Mouse (Mus musculus) liver (tissue): ENCODE measurements at regions not wholly inside any gene's neighbourhood (a gene's known extent, or its start where the extent isn't known, plus 50 kb on each side); places are given as distances from the start of the nearest gene placed in this dataset.

Source experiments
- DNase-seq: peaks from one replicate; pipeline ENCODE4 v3.0.0-alpha.2; 2020; ENCODE audit warnings: mixed read lengths

GRCm38 (mm10) chr2:72838085-72838727, 142.0 kb downstream of the Sp3 start:
- peak; percentile 12 for DNase-seq

- DNase-seq = no peak
Observed at GRCm38 (mm10) chr2:72839673-72840072, 140.6 kb downstream of the Sp3 start.

GRCm38 (mm10) chr2:72841367-72841766, 138.9 kb downstream of the Sp3 start:
- DNase-seq = no peak

- DNase-seq = no peak
Observed at GRCm38 (mm10) chr2:72843610-72844009, 136.6 kb downstream of the Sp3 start.

GRCm38 (mm10) chr2:72849441-72850192, 130.6 kb downstream of the Sp3 start:
- DNase-seq = peak; percentile 12

- DNase-seq = no peak
Observed at GRCm38 (mm10) chr2:72852509-72852908, 127.7 kb downstream of the Sp3 start.

- DNase-seq = no peak
Observed at GRCm38 (mm10) chr2:72855276-72855970, 124.8 kb downstream of the Sp3 start.

- no peak for DNase-seq
Observed at GRCm38 (mm10) chr2:72855971-72856755, 124.1 kb downstream of the Sp3 start.

- DNase-seq = no peak
Observed at GRCm38 (mm10) chr2:72857377-72857776, 122.9 kb downstream of the Sp3 start.

GRCm38 (mm10) chr2:72865462-72866365, 114.5 kb downstream of the Sp3 start:
- no peak for DNase-seq

GRCm38 (mm10) chr2:72866366-72866688, 113.9 kb downstream of the Sp3 start:
- DNase-seq = no peak

- DNase-seq = no peak
Observed at GRCm38 (mm10) chr2:72868173-72868572, 112.1 kb downstream of the Sp3 start.

GRCm38 (mm10) chr2:72871836-72872235, 108.4 kb downstream of the Sp3 start:
- DNase-seq = no peak

GRCm38 (mm10) chr2:72873948-72874347, 106.3 kb downstream of the Sp3 start:
- no peak for DNase-seq

GRCm38 (mm10) chr2:72874533-72874932, 105.7 kb downstream of the Sp3 start:
- DNase-seq = no peak

GRCm38 (mm10) chr2:72875677-72876076, 104.6 kb downstream of the Sp3 start:
- DNase-seq = no peak

GRCm38 (mm10) chr2:72880016-72880415, 100.2 kb downstream of the Sp3 start:
- no peak for DNase-seq

- no peak for DNase-seq
Observed at GRCm38 (mm10) chr2:72881554-72881953, 98.7 kb downstream of the Sp3 start.

- DNase-seq = no peak
Observed at GRCm38 (mm10) chr2:72886250-72886649, 94.0 kb downstream of the Sp3 start.
